Mouse (Mus musculus): Measurements from ENCODE around the gene Fignl1.

- TF ChIP-seq CTCF (IDR thresholded peaks at IDR 0.05; ENCODE audit: borderline replicate concordance, control insufficient read depth, extremely low read depth, insufficient read depth, low read length, poor library complexity) (no peak), POLR2A (IDR thresholded peaks at IDR 0.05; ENCODE audit: control insufficient read depth, extremely low read depth, insufficient read depth, low read length, poor library complexity) (no peak)
These were observed 38.1 kb downstream of the Fignl1 start for GRCm38 (mm10) chr11:11770691-11771090.

Data from thymus, adult 2 months (tissue).